Mouse (Mus musculus) cerebellum, adult 8-10 months (tissue): ENCODE results near the gene Ypel3.

ENCODE experiments used
- DNase-seq: peaks from one replicate; pipeline ENCODE4 v3.0.0; 2022

Gene Ypel3

GRCm38 (mm10) chr7:126818818-126819217 is 42.1 kb downstream of the Ypel3 start:
- DNase-seq, result no peak

- DNase-seq, result peak; percentile 92
Observed at GRCm38 (mm10) chr7:126821835-126822511, 45.2 kb downstream of the Ypel3 start.

- DNase-seq, result peak; percentile 53
Observed at GRCm38 (mm10) chr7:126822741-126823140, 46.0 kb downstream of the Ypel3 start.

GRCm38 (mm10) chr7:126823202-126823711 is 46.5 kb downstream of the Ypel3 start:
- peak; percentile 54 for DNase-seq

- DNase-seq, result no peak
Observed at GRCm38 (mm10) chr7:126823940-126824339, 47.2 kb downstream of the Ypel3 start.

- DNase-seq, result no peak
Observed at GRCm38 (mm10) chr7:126825403-126825802, 48.6 kb downstream of the Ypel3 start.

- no peak for DNase-seq
Observed at GRCm38 (mm10) chr7:126825952-126826351, 49.2 kb downstream of the Ypel3 start.
